Mouse (Mus musculus): Measurements from ENCODE around the gene Llcfc1. TPM values are rescaled to one million over a fixed set of nuclear protein-coding genes. Genes with fewer than 3 reads are reported as not detected.

Gene Llcfc1
- polyA plus RNA-seq, 1 experiment from 2014 or later, result 1.6 TPM

DNA sequence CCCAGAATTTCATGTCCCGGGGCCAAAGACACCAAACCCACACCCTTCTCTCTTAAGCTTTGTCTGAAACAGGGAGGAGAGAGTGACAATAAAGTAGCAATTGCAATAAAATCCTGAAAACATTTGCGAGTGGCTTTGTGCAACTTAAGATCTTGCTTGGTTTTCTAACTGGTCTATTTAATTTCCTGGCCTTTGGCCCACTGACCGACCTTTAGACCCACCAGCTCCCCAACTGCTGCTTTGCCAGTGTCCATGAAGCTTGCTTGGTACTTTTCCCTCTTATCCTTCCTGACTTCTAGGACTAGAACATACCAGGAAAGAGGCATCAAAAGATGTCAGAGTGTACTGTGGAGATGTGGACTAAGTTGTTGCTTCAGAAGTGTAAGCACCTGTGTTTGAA is 1.4 kb downstream of the Llcfc1 start:
- Histone ChIP-seq H3K4me2 (ENCODE audit: low read depth, low read length) (no peak overlapping the region), H3K27me3 (replicated peaks; ENCODE audit: control insufficient read depth, insufficient read depth, low read length) (no peaks in the 10 kb centered on the region), H3K9me3 (ENCODE audit: control insufficient read depth, low read length) (no peaks in the 10 kb centered on the region), H3K36me3 (ENCODE audit: control insufficient read depth, insufficient read depth, low read length) (no peaks in the 10 kb centered on the region), H3K9ac (ENCODE audit: low read depth, low read length) (no peak overlapping the region), H3K4me1 (ENCODE audit: control insufficient read depth, insufficient read depth, low read length) (no peaks in the 10 kb centered on the region), H3K4me3 (ENCODE audit: low read length) (no peak overlapping the region), H3K27ac (ENCODE audit: low read length) (no peak overlapping the region)
- ATAC-seq, result no peak
- 81% methylated on average over 3 of the region's 3 CpGs for whole genome bisulfite sequencing

DNA sequence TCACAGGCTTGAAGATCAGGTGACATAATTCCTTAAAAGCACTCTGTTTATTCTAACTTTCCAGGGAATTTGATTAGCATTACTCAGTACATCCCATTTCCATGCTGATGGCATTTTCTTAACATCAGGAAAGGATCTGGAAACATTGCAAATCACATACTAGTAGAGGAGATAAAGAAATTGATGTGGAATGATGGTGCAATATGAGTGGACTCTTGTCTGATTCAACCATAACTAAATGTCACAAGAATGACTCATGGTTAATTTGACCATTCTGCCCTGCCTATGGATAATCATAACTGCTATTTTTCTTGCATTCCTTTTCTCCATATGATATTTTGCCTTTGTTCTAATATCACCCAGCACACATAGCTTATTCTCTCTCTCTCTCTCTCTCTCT is 8.0 kb downstream of the Llcfc1 start:
- no peak overlapping the region for H3K4me3 ChIP-seq (ENCODE audit: low read length)
- ATAC-seq, result no peak
- H3K9me3 ChIP-seq (ENCODE audit: control insufficient read depth, low read length), result no peaks in the 10 kb centered on the region
- H3K27ac ChIP-seq (ENCODE audit: low read length), result no peak overlapping the region
- H3K4me1 ChIP-seq (ENCODE audit: control insufficient read depth, insufficient read depth, low read length), result no peaks in the 10 kb centered on the region
- H3K4me2 ChIP-seq (ENCODE audit: low read depth, low read length), result no peak overlapping the region
- no peaks in the 10 kb centered on the region for H3K27me3 ChIP-seq (replicated peaks; ENCODE audit: control insufficient read depth, insufficient read depth, low read length)
- no peak overlapping the region for H3K9ac ChIP-seq (ENCODE audit: low read depth, low read length)
- no peaks in the 10 kb centered on the region for H3K36me3 ChIP-seq (ENCODE audit: control insufficient read depth, insufficient read depth, low read length)

DNA sequence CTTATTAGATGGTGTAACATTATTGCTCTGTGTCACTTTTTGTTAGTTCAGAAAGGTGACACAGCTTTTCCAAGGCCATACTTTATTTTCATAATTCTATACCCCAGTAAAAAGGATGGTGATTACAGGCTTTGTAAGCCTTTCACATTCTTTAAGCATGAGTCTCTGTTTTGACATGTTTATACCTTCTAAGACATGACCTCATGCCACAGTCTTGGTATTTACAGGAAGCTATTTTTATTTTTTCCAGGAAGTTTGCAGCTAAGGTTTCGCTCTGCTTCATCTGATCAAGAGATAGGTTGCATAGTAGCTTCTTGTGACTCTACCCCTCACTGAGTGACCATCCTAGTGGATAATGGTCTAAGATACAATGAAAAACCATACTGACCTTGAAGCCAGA is 10.2 kb downstream of the Llcfc1 start:
- no peak overlapping the region for H3K9ac ChIP-seq (ENCODE audit: low read depth, low read length)
- 92% methylated on average over 1 of the region's 1 CpGs for WGBS
- H3K27ac ChIP-seq (ENCODE audit: low read length), result no peak overlapping the region
- H3K27me3 ChIP-seq (replicated peaks; ENCODE audit: control insufficient read depth, insufficient read depth, low read length), result no peaks in the 10 kb centered on the region
- H3K4me2 ChIP-seq (ENCODE audit: low read depth, low read length), result no peak overlapping the region
- H3K9me3 ChIP-seq (ENCODE audit: control insufficient read depth, low read length), result no peaks in the 10 kb centered on the region
- no peaks in the 10 kb centered on the region for H3K36me3 ChIP-seq (ENCODE audit: control insufficient read depth, insufficient read depth, low read length)
- no peak overlapping the region for H3K4me3 ChIP-seq (ENCODE audit: low read length)
- H3K4me1 ChIP-seq (ENCODE audit: control insufficient read depth, insufficient read depth, low read length), result no peaks in the 10 kb centered on the region
- no peak for ATAC-seq

DNA sequence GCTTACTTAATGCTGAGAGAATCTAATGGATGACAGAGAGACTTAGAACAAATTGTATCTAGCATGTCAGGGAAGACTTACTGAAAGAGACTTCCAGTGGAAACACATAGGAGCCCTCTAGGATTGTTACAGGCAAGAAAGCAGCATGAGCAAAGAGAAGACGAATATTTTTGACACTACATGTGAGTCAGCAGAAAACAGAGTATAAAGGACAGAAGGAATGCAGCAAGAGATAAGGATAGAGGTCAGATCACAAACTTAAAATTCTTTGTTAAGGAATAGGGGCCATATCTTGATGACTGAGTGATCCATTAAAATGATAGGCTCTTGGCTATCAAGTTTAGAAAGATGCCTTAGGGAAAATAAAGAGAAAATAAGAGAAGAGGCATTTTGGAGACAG is 17.0 kb downstream of the Llcfc1 start:
- Histone ChIP-seq H3K9ac (ENCODE audit: low read depth, low read length) (no peak overlapping the region), H3K36me3 (ENCODE audit: control insufficient read depth, insufficient read depth, low read length) (no peaks in the 10 kb centered on the region), H3K4me2 (ENCODE audit: low read depth, low read length) (no peak overlapping the region), H3K4me3 (ENCODE audit: low read length) (no peak overlapping the region), H3K4me1 (ENCODE audit: control insufficient read depth, insufficient read depth, low read length) (no peaks in the 10 kb centered on the region), H3K27ac (ENCODE audit: low read length) (no peak overlapping the region), H3K9me3 (ENCODE audit: control insufficient read depth, low read length) (no peaks in the 10 kb centered on the region), H3K27me3 (replicated peaks; ENCODE audit: control insufficient read depth, insufficient read depth, low read length) (no peaks in the 10 kb centered on the region)
- WGBS, result 61% methylated on average over 1 of the region's 1 CpGs
- ATAC-seq, result no peak

DNA sequence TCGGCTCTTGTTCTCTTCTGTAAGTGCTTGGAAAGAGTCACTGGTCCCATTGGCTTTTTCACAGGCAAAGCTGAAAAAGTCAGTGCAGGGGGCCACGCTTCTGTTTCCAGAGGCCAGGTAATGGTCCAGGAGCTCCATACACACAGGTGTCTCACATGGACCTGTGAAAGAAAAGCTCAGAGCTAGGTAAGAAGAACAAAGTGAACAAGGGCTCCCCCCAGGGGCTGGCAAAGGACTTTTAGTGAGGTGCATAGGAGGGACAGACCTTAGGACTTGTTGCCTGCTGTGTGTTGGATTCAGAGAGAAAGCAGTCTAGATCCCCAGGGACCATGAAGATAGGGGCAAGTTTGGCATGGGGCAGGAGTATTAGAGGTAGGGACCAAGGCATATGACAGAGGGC is 18.7 kb downstream of the Llcfc1 start:
- Histone ChIP-seq H3K4me3 (ENCODE audit: low read length) (no peak overlapping the region), H3K9ac (ENCODE audit: low read depth, low read length) (no peak overlapping the region), H3K36me3 (ENCODE audit: control insufficient read depth, insufficient read depth, low read length) (no peaks in the 10 kb centered on the region), H3K4me2 (ENCODE audit: low read depth, low read length) (no peak overlapping the region), H3K27me3 (replicated peaks; ENCODE audit: control insufficient read depth, insufficient read depth, low read length) (no peaks in the 10 kb centered on the region), H3K4me1 (ENCODE audit: control insufficient read depth, insufficient read depth, low read length) (no peaks in the 10 kb centered on the region), H3K27ac (ENCODE audit: low read length) (no peak overlapping the region), H3K9me3 (ENCODE audit: control insufficient read depth, low read length) (no peaks in the 10 kb centered on the region)
- 74% methylated on average over 2 of the region's 2 CpGs for WGBS
- peak; percentile 62; the same call in 1 of the 2 replicates for ATAC-seq

DNA sequence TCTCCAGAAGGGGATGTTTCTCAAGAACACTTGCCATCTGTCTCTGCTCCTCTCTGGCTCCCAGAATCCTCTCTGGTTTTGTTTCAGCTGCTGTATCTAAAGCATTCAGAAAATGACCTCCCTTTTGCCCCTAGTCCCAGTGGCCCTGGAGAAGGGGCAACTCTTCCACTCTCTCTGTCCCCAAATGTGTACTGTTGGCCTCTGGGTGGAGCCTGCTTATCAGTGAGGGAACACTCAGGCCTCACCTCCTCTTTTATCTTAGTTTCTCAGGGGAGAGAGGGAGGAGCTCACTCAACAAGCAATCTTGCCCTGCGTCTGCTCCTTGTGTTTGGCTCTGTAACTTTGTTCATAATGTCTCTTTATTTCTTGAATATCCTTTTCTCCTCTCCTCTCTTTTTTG is 19.9 kb downstream of the Llcfc1 start, which contains the start of gene Kel:
Kel (minus strand) TSS at position 217 of the 400 bp plus-strand sequence.
- peak; percentile 88 for ATAC-seq
- no peak within 1 kb of the TSS for H3K27ac ChIP-seq (ENCODE audit: low read length)

DNA sequence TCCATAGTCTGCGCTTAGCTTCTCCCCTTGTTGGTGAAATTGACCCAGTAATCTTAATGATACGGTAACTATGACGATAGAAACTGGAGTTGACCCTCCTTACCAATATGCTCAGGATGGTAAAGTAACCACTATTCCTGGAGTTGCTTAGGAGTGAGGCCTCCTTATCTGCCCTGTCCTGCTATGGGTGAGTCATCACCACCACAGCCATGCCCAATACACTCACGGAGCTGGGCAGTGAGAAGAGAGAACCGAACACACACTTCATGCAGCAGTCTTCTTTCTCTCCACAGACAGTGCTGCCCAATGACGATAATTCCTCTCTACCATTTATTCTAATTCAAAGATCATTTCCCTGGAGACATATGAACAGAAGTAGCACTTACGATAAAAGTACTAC is 22.0 kb downstream of the Llcfc1 start:
- Histone ChIP-seq H3K9ac (ENCODE audit: low read depth, low read length) (no peak overlapping the region), H3K27ac (ENCODE audit: low read length) (no peak overlapping the region), H3K4me3 (ENCODE audit: low read length) (no peak overlapping the region), H3K4me2 (ENCODE audit: low read depth, low read length) (no peak overlapping the region), H3K4me1 (ENCODE audit: control insufficient read depth, insufficient read depth, low read length) (no peaks in the 10 kb centered on the region), H3K9me3 (ENCODE audit: control insufficient read depth, low read length) (no peaks in the 10 kb centered on the region), H3K36me3 (ENCODE audit: control insufficient read depth, insufficient read depth, low read length) (no peaks in the 10 kb centered on the region), H3K27me3 (replicated peaks; ENCODE audit: control insufficient read depth, insufficient read depth, low read length) (no peaks in the 10 kb centered on the region)
- ATAC-seq, result peak; percentile 84
- 88% methylated on average over 7 of the region's 7 CpGs for WGBS

More for the DNA sequence above, 19.9 kb downstream of the Llcfc1 start, which contains the start of gene Kel:
- Histone ChIP-seq H3K4me3 (ENCODE audit: low read length) (no peak within 1 kb of the TSS), H3K4me2 (ENCODE audit: low read depth, low read length) (no peak within 1 kb of the TSS), H3K27me3 (replicated peaks; ENCODE audit: control insufficient read depth, insufficient read depth, low read length) (no peaks in the 10 kb centered on the region), H3K9me3 (ENCODE audit: control insufficient read depth, low read length) (no peaks in the 10 kb centered on the region), H3K9ac (ENCODE audit: low read depth, low read length) (no peak within 1 kb of the TSS), H3K36me3 (ENCODE audit: control insufficient read depth, insufficient read depth, low read length) (no peaks in the 10 kb centered on the region), H3K4me1 (ENCODE audit: control insufficient read depth, insufficient read depth, low read length) (no peaks in the 10 kb centered on the region)
- 25% methylated on average over 1 of the region's 1 CpGs for WGBS

DNA sequence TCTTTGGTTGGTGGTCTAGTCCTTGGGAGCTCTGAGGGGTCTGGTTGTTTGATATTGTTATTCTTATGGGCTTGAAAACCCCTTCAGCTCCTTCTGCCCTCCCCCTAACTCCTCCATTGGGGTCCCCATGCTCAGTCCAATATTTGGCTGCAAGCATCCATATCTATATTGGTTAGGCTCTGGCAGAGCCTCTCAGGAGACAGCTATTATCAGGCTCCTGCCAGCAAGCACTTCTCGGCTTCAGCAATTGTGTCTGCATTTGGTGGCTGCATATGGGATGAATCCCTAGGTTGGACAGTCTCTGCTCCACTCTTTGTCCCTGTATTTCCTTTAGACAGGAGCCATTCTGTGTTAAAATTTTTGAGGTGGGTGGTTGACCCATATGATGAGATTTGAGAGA is 26.1 kb downstream of the Llcfc1 start:
- no peak for ATAC-seq

DNA sequence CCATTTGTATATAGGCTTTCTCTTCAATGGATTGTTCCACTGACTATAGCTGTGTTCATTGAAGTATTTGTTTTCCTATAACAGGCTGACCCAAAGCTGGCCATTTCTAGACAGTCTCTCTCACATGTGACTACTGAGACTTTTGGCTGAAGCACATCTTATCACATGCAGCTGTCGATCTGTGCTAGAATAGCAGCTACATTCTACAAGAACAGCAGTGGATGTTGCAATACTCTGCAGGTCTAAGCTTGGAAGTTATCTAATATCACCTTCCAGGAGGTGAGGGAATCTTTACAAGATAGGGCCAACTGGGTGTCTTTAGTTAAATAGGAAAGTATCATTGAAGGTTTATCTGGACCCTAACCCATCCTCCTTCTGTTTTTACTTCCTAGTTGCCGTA is 37.2 kb downstream of the Llcfc1 start:
- WGBS, result 87% methylated on average over 2 of the region's 2 CpGs
- Histone ChIP-seq H3K9ac (ENCODE audit: low read depth, low read length) (no peak overlapping the region), H3K27ac (ENCODE audit: low read length) (no peak overlapping the region), H3K36me3 (ENCODE audit: control insufficient read depth, insufficient read depth, low read length) (no peaks in the 10 kb centered on the region), H3K4me2 (ENCODE audit: low read depth, low read length) (no peak overlapping the region), H3K27me3 (replicated peaks; ENCODE audit: control insufficient read depth, insufficient read depth, low read length) (no peaks in the 10 kb centered on the region), H3K4me3 (ENCODE audit: low read length) (no peak overlapping the region), H3K4me1 (ENCODE audit: control insufficient read depth, insufficient read depth, low read length) (no peaks in the 10 kb centered on the region), H3K9me3 (ENCODE audit: control insufficient read depth, low read length) (no peaks in the 10 kb centered on the region)
- ATAC-seq, result no peak

More for the DNA sequence above, 26.1 kb downstream of the Llcfc1 start:
- no peak overlapping the region for H3K9ac ChIP-seq (ENCODE audit: low read depth, low read length)
- H3K4me1 ChIP-seq (ENCODE audit: control insufficient read depth, insufficient read depth, low read length), result no peaks in the 10 kb centered on the region
- WGBS, result 58% methylated on average over 1 of the region's 1 CpGs
- no peaks in the 10 kb centered on the region for H3K36me3 ChIP-seq (ENCODE audit: control insufficient read depth, insufficient read depth, low read length)
- H3K4me3 ChIP-seq (ENCODE audit: low read length), result no peak overlapping the region
- H3K27me3 ChIP-seq (replicated peaks; ENCODE audit: control insufficient read depth, insufficient read depth, low read length), result no peaks in the 10 kb centered on the region
- H3K9me3 ChIP-seq (ENCODE audit: control insufficient read depth, low read length), result no peaks in the 10 kb centered on the region
- no peak overlapping the region for H3K4me2 ChIP-seq (ENCODE audit: low read depth, low read length)
- no peak overlapping the region for H3K27ac ChIP-seq (ENCODE audit: low read length)

DNA sequence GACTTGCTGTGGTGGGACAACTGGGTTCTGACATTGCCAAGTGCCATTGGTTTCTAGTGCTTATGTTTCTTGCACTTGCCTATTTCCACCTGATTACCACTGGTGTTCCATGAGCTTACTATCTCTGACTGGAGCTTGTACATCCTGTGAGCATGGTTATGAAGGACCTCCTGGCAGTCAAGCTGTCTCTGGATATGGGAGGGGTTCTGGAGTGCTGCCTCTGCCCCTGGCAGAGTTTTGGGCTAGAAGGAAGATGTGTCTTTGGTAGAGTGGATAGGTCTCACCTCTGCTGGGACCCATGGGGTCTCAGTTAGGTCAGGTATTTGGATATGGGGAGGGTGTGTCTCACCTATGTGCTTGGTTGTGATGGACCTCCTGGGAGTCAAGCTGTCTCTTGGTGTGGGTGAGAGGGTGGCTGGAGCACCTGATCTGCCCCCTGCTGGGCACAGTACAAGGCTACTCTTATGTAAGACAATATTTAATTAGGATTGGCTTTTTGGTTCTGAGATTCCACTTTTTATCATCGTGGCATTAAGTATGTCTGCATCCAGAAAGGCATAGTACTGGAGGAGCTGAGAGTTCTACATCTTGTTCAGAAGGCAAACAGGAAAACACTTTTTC is 43.9 kb downstream of the Llcfc1 start:
- Histone ChIP-seq H3K36me3 (ENCODE audit: control insufficient read depth, insufficient read depth, low read length) (no peaks in the 10 kb centered on the region), H3K27ac (ENCODE audit: low read length) (no peak overlapping the region), H3K9ac (ENCODE audit: low read depth, low read length) (no peak overlapping the region), H3K4me1 (ENCODE audit: control insufficient read depth, insufficient read depth, low read length) (no peaks in the 10 kb centered on the region), H3K4me2 (ENCODE audit: low read depth, low read length) (no peak overlapping the region), H3K27me3 (replicated peaks; ENCODE audit: control insufficient read depth, insufficient read depth, low read length) (no peaks in the 10 kb centered on the region), H3K4me3 (ENCODE audit: low read length) (no peak overlapping the region), H3K9me3 (ENCODE audit: control insufficient read depth, low read length) (no peaks in the 10 kb centered on the region)
- ATAC-seq, result no peak
- WGBS, result 75% methylated on average over 1 of the region's 1 CpGs

Measured in intestine, embryonic 16.5 days (tissue).